Mouse (Mus musculus): ENCODE data around the gene Gm3558.
"Not testable (repeated sequence)": the region's sequence is repeated elsewhere in the genome, so short reads cannot be mapped to it uniquely, and the experiment has no call there.

Gene Gm3558

GRCm38 (mm10) chr14:7568382-7568781, at the start of gene Gm3558:
Gene Gm3558, minus strand, starts transcription at chr14:7568566.
- not testable (repeated sequence) for DNase-seq (ENCODE audit: low spot score)

- not testable (repeated sequence) for DNase-seq (ENCODE audit: low spot score)
Observed at GRCm38 (mm10) chr14:7595492-7595891, 27.1 kb upstream of the Gm3558 start, which contains the start of gene Gm10338. Gene Gm10338, minus strand, starts transcription at chr14:7595592.

- DNase-seq (ENCODE audit: low spot score) = not testable (repeated sequence)
Observed at GRCm38 (mm10) chr14:7567890-7568289, 476 bp downstream of the Gm3558 start.

- peak; percentile 31 for DNase-seq (ENCODE audit: low spot score)
Observed at GRCm38 (mm10) chr14:7567266-7567665, 1.1 kb downstream of the Gm3558 start.
